Mouse (Mus musculus): Measurements from ENCODE around the gene Ntn4. TPM values are rescaled to one million over a fixed set of nuclear protein-coding genes. Genes with fewer than 3 reads are reported as not detected.

Gene Ntn4
- polyA plus RNA-seq, 1 experiment from 2014 or later, result 2.7 TPM

DNA sequence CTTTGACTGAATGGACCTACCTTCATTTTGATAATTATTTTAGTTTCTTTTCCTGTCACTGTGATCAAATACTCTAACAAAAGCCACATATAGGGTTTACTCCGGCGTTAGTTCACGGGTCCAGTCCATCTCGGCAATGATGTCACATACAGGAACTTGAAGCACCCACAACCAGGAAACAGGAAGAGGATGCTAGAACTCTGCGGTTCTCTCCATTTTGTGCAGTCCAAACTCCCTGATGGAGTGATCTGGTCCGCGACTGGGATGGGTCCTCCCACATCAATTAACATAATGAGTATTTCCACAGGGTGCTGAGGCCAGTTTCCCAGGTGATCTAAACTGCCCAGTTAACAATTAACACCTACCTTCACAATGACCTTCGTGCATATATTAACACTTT lies 69.1 kb downstream of the Ntn4 start:
- no peak overlapping the region for H3K27ac ChIP-seq
- H3K9ac ChIP-seq, result no peak overlapping the region
- no peaks in the 10 kb centered on the region for H3K9me3 ChIP-seq (replicated peaks)
- H3K4me3 ChIP-seq, result no peak overlapping the region
- peaks cover 6% of the 10 kb centered on the region; the same call in 1 of the 2 replicates for H3K4me1 ChIP-seq
- H3K36me3 ChIP-seq (ENCODE audit: poor library complexity, severe bottlenecking), result peaks cover 62% of the 10 kb centered on the region
- no peaks in the 10 kb centered on the region for H3K27me3 ChIP-seq
- no peak overlapping the region for H3K4me2 ChIP-seq
- ATAC-seq, result no peak
- 88% methylated on average over 8 of the region's 8 CpGs for WGBS

DNA sequence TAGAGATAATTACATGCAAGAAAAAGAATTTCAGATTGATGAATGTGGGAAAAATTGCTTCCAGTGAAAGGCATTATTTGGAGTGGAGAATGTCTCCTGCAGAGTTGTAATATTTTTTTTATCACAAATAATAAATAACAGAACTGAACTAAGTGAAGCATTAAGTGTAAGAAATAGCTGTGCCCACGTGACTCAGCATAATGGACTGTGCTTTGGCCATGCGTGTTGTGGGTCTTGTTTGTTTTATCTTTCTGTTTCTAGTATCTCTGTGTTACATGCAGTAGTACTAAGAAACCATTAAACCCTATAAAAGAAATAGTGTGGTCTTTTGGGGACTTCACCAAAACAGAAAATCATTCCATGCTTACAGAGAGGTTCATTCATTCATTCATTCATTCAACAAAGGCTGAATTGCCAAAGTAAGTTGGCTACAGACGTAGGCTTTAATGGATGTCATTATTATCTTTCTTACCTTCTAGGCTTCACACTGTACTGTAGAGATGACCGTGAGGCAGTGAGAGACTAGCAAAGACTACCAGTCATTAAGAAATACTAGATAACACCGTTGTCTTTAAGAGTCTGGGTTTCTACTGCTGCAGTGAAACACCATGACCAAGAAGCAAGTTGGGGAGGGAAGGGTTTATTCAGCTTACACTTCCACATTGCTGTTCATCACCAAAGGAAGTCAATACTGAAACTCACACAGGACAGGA lies 81.3 kb downstream of the Ntn4 start:
- H3K36me3 ChIP-seq (ENCODE audit: poor library complexity, severe bottlenecking), result peaks cover 13% of the 10 kb centered on the region
- no peak overlapping the region for H3K4me3 ChIP-seq
- no peak overlapping the region for H3K4me2 ChIP-seq
- no peaks in the 10 kb centered on the region for H3K9me3 ChIP-seq (replicated peaks)
- H3K9ac ChIP-seq, result no peak overlapping the region
- H3K27me3 ChIP-seq, result no peaks in the 10 kb centered on the region
- H3K27ac ChIP-seq, result no peak overlapping the region
- no peak for ATAC-seq
- WGBS, result 89% methylated on average over 5 of the region's 5 CpGs
- H3K4me1 ChIP-seq, result peaks cover 15% of the 10 kb centered on the region

DNA sequence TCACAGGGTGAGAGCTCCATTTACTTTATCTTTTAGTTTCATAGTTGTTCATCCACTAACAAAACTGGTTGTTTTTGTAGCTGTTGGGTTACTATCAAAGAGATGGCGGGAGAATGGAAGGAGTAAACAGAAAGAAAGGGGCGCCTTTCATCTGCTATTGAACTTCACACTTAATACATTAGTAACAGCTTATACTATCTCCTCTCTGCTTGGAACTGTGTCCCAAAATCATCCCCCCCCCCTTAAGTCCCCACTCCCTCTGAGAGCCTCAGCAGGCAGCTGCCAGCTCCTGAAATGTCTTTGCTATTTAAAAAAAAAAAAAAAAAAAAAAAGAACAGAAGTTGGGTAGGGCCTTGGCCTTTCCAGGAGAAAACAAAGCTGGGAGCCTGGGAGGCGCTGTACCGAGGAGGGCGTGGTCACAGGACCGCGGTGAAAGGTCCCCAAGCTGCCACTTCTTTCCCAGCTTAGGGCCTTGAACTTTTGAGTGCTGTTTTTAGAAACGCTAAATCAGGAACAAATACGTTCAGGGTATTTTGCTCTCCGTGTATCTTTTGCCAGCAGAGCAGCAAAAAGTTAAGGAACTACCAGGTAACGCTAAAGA lies 83.6 kb downstream of the Ntn4 start:
- H3K9me3 ChIP-seq (replicated peaks), result no peaks in the 10 kb centered on the region
- 5% methylated on average over 11 of the region's 11 CpGs for WGBS
- H3K4me2 ChIP-seq, result peak overlapping the region; percentile 30; the same call in 1 of the 2 replicates

DNA sequence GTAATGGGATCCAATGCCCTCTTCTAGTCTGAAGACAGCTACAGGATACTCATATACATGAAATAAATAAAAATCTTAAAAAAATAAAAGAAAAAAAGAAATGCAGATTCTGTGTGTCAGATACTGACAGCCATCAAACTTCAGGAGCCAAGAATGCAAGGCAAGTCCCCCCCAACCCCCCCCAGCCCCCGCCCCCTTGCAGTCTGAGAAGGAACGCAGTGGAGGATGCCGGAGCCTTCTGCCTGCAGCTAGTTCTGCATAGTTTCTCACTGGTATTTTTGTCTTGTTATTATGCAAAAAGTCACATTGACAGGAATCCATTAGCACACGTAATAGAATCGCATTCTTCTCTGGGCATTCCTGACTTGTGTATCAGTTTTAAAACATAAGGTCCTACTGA lies 87.7 kb downstream of the Ntn4 start:
- no peak for ATAC-seq
- H3K36me3 ChIP-seq (ENCODE audit: poor library complexity, severe bottlenecking), result no peaks in the 10 kb centered on the region
- H3K4me3 ChIP-seq, result no peak overlapping the region
- no peak overlapping the region for H3K4me2 ChIP-seq
- H3K9ac ChIP-seq, result no peak overlapping the region
- peaks cover 12% of the 10 kb centered on the region for H3K4me1 ChIP-seq
- no peak overlapping the region for H3K27ac ChIP-seq
- no peaks in the 10 kb centered on the region for H3K27me3 ChIP-seq
- 71% methylated on average over 5 of the region's 5 CpGs for WGBS
- H3K9me3 ChIP-seq (replicated peaks), result no peaks in the 10 kb centered on the region

More for the DNA sequence above, 83.6 kb downstream of the Ntn4 start:
- ATAC-seq, result peak; percentile 53; the same call in 1 of the 2 replicates
- Histone ChIP-seq H3K4me3 (no peak overlapping the region), H3K4me1 (peaks cover 15% of the 10 kb centered on the region), H3K27ac (no peak overlapping the region), H3K36me3 (ENCODE audit: poor library complexity, severe bottlenecking) (0 out of 2 replicates have a peak, but pooled peaks cover 3% of the 10 kb centered on the region), H3K27me3 (no peaks in the 10 kb centered on the region), H3K9ac (no peak overlapping the region)

DNA sequence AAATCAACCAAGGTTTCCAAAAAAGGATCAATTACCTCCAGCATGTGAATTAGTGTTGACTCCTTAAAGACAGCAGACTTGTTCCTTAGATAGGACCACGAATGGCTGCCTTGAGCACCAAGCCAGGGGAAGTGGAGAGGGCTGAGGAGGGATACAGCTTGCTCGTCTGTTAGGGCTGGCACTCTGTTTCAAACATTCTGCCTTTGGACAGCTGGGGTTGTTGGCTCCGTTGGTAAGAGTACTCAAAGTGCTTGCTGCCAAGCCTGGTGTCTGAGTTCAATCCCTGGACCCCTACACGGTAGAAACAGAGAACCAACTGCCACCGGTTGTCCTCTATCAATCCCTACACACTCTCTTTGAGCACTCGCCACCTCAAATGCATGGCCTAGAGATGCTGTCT lies 90.0 kb downstream of the Ntn4 start:
- peaks cover 16% of the 10 kb centered on the region; the same call in 1 of the 2 replicates for H3K36me3 ChIP-seq (ENCODE audit: poor library complexity, severe bottlenecking)
- H3K27me3 ChIP-seq, result no peaks in the 10 kb centered on the region
- no peaks in the 10 kb centered on the region for H3K4me1 ChIP-seq
- H3K27ac ChIP-seq, result no peak overlapping the region
- no peak overlapping the region for H3K4me3 ChIP-seq
- ATAC-seq, result no peak
- H3K4me2 ChIP-seq, result no peak overlapping the region
- no peaks in the 10 kb centered on the region for H3K9me3 ChIP-seq (replicated peaks)
- no peak overlapping the region for H3K9ac ChIP-seq
- WGBS, result 88% methylated on average over 6 of the region's 6 CpGs

DNA sequence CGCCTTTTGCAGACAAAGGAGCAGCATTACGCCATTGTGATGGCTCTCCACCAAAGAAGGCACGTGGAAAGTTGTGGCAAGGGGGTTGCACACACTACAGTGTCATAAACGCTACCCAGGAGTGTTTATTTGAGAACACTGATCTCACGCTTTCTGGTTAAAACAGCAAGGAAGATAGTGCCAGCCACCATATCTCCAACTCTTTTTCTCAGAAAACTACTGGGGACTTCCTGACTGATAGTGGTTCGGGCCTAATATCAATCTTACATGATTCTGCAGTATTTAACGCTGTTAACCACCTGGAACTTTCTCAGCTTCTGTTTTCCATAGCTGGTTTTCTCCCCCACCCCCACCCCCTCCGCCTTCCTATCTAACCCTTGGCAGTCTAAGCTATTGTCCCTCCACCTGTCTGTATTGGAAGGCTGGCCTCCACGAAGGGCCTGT lies 90.8 kb downstream of the Ntn4 start:
- Histone ChIP-seq H3K27ac (no peak overlapping the region), H3K9me3 (replicated peaks) (no peaks in the 10 kb centered on the region), H3K4me1 (peaks cover 4% of the 10 kb centered on the region), H3K4me3 (no peak overlapping the region), H3K36me3 (ENCODE audit: poor library complexity, severe bottlenecking) (peaks cover 16% of the 10 kb centered on the region; the same call in 1 of the 2 replicates), H3K9ac (no peak overlapping the region), H3K4me2 (no peak overlapping the region), H3K27me3 (no peaks in the 10 kb centered on the region)
- 86% methylated on average over 9 of the region's 9 CpGs for WGBS
- ATAC-seq, result no peak

DNA sequence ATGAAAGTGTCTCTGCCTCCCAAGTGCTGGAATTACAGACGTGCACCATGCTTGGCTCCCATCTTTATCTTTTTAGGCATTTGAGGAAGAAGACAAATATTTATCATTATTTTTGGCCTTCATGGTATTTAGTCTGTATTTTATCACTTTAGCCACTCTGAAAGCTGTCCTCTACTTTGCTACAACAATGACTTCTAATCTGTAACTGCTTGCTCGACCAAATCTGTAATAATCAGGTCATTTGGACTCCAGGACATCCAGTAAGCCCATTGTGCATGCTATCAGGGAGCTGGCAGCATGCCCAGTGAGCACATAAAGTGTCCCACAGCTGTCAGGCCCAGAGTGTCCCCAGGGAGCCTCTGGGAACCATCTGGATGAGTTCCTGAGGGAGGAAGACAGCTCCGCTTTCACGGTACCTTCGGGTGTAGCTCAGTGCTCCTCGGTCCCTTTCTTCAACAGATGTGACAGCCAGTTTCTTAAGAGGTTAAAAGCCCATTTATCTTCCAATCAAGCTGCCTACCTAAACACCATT lies 95.7 kb downstream of the Ntn4 start:
- Histone ChIP-seq H3K27ac (no peak overlapping the region), H3K4me1 (peaks cover 24% of the 10 kb centered on the region), H3K9ac (no peak overlapping the region), H3K4me3 (no peak overlapping the region), H3K27me3 (no peaks in the 10 kb centered on the region), H3K9me3 (replicated peaks) (no peaks in the 10 kb centered on the region), H3K36me3 (ENCODE audit: poor library complexity, severe bottlenecking) (peaks cover 38% of the 10 kb centered on the region), H3K4me2 (no peak overlapping the region)
- WGBS, result 43% methylated on average over 6 of the region's 6 CpGs
- no peak for ATAC-seq

DNA sequence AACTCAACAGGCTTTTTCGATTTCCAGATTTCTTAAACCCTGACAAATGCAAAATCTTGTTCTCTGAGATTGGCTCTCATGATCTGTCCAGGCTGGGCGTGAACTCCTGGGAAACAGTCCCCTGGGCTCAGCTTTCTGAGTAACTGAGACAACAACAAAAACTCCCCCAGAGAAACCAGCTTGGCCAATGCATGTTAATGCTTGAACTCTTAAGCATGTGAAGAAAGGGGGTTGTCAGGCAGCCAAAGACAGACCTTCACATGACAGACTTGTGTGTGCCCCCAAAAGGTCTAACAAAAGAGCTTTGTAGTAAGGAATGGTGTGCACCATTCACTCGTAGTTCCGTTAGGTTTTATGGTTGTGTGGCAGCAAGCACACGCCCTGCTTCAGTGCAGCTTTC lies 96.6 kb downstream of the Ntn4 start:
- Histone ChIP-seq H3K27me3 (no peaks in the 10 kb centered on the region), H3K4me2 (no peak overlapping the region), H3K9me3 (replicated peaks) (no peaks in the 10 kb centered on the region), H3K9ac (no peak overlapping the region), H3K36me3 (ENCODE audit: poor library complexity, severe bottlenecking) (peaks cover 47% of the 10 kb centered on the region), H3K4me3 (no peak overlapping the region), H3K27ac (no peak overlapping the region), H3K4me1 (peaks cover 24% of the 10 kb centered on the region)
- ATAC-seq, result peak; percentile 41; the same call in 1 of the 2 replicates
- WGBS, result 58% methylated on average over 5 of the region's 5 CpGs

DNA sequence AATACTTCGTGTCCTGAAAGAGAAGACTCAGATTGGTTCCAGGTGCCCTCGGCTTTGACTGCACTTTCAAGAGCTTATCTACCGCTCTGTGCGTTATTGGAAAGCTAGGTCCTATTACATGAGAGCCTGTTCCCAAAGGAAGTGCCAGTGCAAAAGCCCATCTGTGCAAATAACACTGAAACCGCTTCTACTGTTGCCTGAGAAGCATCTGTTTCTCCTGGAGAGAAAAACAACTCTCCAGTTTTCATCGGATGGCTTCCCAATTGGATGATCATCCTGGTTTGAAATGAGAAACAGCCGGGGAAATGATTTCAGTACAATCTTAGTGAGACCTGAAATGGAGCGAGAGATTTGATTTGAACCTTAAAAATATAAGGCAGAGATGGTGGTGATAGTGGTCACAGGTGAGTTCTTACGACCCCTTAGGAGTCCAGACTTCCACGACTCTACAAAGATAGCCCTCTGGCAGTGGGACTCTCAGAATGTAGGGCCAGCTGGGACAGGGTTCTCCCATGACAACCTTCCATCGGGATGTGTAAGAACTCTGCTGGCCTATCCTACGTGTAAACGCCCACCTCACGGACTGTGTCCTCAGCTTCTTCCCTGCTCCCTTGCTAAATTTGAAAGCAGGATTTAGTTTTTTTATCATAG lies 101.1 kb downstream of the Ntn4 start:
- H3K4me2 ChIP-seq, result no peak overlapping the region
- H3K9me3 ChIP-seq (replicated peaks), result no peaks in the 10 kb centered on the region
- H3K9ac ChIP-seq, result no peak overlapping the region
- H3K4me1 ChIP-seq, result peaks cover 17% of the 10 kb centered on the region
- H3K4me3 ChIP-seq, result no peak overlapping the region
- 85% methylated on average over 14 of the region's 14 CpGs for WGBS
- H3K27ac ChIP-seq, result no peak overlapping the region
- no peak for ATAC-seq
- no peaks in the 10 kb centered on the region for H3K27me3 ChIP-seq
- H3K36me3 ChIP-seq (ENCODE audit: poor library complexity, severe bottlenecking), result peaks cover 31% of the 10 kb centered on the region

DNA sequence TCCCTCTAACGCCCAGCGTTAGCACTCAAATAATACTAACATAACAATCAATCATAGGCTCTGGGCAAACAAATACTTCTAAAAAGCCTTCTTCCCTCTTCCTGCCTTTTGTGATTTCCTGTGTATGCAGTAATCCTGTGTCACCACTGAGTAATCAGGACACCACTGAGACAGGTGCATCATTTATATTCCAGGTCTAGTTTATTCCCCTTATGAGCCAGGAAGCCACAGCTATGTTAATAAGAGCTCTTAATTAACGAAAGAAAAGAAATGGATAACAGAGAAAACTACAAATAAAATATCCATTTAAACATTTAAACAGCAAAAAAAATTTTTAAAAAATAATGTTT lies 101.6 kb downstream of the Ntn4 start:
- ATAC-seq, result no peak
- 78% methylated on average over 3 of the region's 3 CpGs for WGBS
- no peak overlapping the region for H3K4me2 ChIP-seq
- peaks cover 13% of the 10 kb centered on the region for H3K4me1 ChIP-seq
- no peak overlapping the region for H3K4me3 ChIP-seq
- H3K27ac ChIP-seq, result no peak overlapping the region
- no peak overlapping the region for H3K9ac ChIP-seq
- H3K9me3 ChIP-seq (replicated peaks), result no peaks in the 10 kb centered on the region
- H3K27me3 ChIP-seq, result no peaks in the 10 kb centered on the region
- peaks cover 31% of the 10 kb centered on the region for H3K36me3 ChIP-seq (ENCODE audit: poor library complexity, severe bottlenecking)

DNA sequence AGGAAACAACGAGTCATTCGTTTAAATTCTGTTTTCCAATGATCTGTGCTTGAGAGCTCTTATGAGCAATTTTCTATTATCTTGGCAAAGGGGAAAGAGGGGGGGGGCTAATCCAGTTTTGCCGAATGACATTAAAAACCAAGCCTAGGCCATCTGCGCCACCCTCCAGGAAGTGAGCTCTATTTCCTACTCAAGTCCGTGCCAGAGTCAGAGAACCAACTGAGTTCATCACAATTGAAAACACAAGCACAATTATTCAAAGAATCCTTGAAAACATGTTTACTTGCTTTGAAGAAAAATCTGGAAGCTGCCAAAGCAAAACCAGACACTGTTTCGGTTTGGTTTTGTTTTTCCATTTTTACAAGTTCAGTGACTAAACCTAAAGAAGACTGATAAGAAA lies 102.1 kb downstream of the Ntn4 start:
- Histone ChIP-seq H3K9me3 (replicated peaks) (no peaks in the 10 kb centered on the region), H3K9ac (no peak overlapping the region), H3K27ac (no peak overlapping the region), H3K4me1 (0 out of 2 replicates have a peak, but pooled peaks cover 8% of the 10 kb centered on the region), H3K36me3 (ENCODE audit: poor library complexity, severe bottlenecking) (peaks cover 29% of the 10 kb centered on the region), H3K4me3 (no peak overlapping the region), H3K27me3 (no peaks in the 10 kb centered on the region), H3K4me2 (no peak overlapping the region)
- no peak for ATAC-seq
- 67% methylated on average over 6 of the region's 6 CpGs for WGBS
